Mouse (Mus musculus): ENCODE data around the gene Acaa1b.

Acaa1b gene

DNA sequence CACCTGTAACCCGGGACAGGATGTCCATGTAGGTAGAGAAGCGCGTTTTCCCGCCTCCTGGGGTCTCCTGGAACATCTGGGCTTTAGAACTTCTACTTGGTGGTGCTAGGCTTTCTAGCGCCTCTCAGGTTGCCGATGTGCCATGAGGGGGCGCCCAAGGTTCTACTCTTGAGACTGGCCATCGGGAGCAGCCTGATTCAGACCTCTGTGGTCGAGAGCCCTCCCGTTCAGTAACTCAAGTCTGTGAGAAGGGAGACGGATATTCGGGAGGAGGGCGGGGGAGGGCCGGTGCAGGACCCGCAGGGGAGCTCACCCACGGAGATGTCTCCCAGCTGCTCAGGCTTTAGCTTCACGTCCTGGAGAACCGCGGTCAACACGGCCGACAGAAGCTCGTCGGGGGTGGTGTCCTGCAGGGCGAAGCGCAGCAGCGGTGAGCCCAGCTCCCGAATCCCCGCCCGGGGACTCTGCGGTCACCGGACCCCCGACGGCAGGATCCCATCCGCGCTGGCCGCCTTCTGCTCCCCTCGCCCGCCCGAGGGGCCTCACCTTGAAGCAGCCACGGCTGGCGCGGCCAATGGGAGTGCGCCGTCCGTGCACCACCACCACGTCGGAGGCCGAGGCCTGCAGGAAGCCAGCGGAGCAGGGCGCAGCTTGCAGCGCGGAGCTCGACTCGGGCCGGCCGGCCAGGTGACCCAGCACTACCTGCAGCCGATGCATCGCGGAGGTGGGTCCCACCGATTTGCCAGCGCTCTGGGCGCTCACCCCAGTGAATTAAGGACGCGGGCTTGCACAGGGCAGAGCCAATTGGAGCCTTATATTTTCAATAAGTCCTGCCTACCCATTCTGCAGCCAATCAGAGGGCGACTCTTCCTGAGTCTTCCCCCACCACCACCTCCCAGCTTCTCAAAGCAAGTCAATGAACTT is at the start of gene Acaa1b:
Gene Acaa1b, minus strand, starts transcription at position 816 of the 924 bp plus-strand sequence.
- peak; percentile 52 to 76 for DNase-seq (ENCODE audit: low spot score in 2 of 2)

DNA sequence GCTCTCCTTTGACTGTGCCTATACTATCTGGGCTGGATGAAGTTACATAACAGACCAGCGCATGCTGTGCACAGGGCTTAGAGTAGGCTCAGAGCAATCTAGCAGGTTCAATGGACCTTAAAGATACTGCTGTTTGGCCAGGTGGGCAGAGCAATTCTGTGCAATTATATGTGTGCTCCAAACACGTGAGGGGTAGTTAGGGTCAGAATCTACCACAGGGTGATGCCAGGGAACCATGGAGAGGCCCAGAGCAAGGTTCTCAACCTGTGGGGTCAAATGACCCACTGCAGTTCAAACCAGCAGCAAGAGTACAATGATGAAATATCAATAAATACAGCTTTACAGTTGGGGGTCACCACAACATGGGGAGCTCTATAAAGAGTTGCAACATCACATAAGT is 49.8 kb upstream of the Acaa1b start:
- no peak for DNase-seq (ENCODE audit: low spot score in 2 of 2)

DNA sequence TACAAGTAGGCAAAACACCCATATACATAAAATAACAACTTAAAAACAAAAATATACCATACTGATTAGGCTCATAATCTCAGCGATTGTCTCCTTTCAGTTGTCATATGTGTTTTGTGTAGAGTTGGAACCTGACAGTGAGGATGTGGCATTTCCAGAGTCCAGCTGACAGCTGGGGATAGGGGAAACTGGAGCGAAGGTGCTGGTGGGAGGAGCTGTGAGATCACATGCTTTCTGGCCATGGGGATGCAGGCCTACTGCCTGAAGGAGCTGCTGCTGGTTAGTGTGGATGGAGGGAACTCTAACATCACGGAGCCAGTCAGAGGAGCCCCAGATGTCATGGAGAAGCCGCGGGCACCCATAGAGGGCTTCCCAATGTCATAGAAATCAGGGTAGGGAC is 48.9 kb upstream of the Acaa1b start:
- DNase-seq (ENCODE audit: low spot score in 2 of 2), result no peak

DNA sequence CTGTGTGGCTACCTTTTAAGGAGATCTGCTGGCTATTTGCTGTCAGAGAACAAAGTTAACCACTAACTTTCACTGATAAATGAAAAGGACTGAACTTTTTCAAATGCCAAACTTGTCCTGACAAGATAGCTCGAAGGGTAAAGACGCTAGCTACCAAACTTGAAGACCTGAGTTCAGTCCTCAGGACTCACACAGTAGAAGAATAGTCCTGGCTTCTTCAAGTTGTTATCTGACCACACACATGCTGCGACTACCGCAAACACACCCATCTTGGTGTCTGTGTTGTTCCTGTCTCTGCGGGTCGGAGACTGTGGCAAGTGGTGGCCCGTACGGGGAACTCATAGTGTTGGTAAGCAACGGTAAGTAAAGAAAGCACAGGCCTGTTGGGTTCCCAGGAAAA is 46.7 kb upstream of the Acaa1b start:
- no peak for DNase-seq (ENCODE audit: low spot score in 2 of 2)

DNA sequence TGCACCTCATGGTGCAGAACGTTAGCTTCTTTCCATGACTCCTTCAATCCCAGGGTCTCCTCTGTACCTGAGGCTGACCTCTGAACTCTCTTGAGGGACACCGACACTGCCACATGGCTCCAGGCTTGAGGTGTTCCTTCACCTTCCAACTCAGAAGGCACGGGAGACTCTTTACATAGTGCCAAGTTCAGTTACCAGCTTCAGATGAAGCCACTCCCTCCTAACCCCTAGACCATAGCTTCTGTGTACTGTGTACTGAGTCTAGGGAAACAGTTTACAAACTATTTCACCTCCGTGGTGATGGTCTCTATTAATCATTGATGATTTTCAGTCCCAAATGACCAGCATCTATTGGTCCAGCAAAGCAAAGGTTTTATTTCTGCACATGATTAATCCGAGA is 44.8 kb upstream of the Acaa1b start:
- DNase-seq (ENCODE audit: low spot score in 2 of 2), result no peak

DNA sequence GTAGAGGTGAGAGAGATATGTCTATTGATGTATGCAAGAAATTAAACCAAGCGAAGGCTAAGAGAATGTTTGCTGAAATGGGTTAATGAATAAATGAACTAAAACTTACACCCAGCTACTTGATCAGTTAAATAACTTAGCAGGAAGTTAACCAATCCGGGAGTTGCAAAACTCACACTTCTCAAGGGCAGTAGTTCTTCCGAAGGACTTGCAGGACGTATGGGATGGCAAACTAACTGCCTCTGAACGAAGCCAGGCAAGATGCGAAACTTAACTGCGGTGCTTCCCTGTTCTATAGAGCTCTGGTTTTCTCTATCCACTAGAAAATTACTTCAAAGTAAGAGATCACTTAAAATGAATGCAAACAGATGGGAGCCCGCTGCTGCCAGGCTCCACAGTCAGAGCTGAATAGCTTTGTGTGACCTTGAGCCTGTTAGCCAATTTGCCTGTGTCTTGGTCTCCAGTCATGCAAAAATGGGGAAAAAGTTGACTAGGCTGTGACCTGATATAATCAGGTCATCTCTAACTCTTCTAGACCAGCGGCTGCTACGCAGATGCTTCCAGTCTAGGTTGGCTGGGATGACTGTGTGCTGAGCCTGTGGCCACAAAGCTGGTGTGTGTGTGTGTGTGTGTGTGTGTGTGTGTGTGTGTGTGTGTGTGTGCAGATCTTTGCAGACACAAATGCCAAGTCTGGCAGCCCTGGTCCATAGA is 42.4 kb upstream of the Acaa1b start:
- no peak for DNase-seq (ENCODE audit: low spot score in 2 of 2)

DNA sequence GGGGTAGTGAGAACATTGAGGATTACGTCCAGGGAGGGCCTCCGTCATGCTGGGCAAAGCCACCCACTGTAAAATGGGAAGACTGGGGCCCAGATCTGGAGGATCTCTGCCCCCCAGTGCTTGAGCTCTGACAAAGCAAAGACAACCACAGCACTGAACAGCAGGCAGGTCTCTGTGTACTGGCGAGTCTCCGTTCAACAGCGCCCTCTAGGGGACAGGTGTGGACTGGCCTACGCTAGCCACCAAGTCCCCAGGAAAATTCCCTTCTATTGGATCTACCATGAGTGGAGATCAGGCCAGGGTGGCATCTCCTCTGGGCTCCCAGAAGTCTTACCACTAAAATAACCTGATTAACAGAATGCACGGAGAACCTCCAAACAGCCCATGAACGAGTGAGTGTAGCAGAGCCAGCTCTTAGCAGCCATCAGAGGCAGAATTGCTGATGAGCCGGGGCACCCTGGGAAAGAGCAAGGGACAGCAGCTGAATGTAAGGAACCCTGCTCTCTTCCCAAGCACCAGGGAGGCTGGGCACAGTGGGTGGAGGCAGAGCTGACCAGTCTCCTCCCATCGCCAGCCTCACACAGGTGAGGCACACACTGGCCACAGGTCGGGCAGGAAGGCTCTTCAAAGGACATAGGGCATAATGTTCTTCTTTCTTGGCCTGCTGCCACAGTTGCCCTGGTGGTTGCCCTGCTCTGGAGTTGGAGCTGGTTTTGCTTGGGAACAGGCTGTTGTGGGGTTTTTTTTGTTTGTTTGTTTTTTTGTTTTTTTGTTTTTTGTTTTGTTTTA is 35.5 kb upstream of the Acaa1b start:
- DNase-seq (ENCODE audit: low spot score in 2 of 2), result peak in 1 of 2 experiments; percentile 12

DNA sequence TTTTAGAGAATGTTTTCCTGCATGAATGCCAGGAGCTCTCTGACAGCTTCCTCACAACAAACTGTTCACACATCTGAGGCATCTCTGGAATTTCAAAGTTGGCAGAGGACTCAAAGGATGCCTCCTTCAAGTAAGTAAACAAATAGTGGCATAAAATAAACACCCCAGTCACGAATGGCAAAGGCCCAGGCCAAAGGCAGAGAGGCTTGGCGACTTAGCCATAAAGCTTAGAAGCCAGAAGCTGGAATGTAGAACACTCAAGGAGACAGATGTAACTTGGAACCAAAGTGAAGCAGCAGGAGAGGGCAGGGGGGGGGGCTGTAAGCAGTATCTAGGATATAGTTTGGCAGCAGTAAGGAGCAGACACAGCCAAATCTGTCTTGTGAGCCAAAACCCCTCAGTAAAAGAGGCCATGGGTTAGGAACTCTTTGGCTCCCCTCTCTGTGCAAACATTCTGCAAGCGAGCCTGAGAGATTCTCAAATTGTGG is 24.4 kb upstream of the Acaa1b start:
- peak; percentile 9 to 10 for DNase-seq (ENCODE audit: low spot score in 2 of 2)

DNA sequence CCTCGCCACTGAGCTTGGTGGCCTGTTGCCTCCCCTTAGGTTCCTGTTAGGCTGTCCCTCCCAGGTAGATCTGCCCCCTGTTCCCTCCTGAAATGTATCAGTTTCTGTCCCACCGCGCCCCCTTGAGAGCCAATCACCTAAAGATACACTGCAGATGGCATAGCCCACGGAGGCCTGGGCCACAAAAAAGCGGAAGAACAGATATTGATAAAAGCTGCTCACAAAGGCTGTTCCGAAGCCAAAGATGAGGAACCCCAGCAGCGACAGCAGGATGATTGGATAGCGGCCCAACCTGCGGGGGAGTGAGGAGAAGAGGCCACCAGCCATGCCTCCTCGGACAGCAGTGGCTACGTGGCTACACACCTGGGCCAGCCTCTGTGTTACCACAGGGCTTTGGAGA is 22.4 kb upstream of the Acaa1b start:
- DNase-seq (ENCODE audit: low spot score in 2 of 2), result no peak

DNA sequence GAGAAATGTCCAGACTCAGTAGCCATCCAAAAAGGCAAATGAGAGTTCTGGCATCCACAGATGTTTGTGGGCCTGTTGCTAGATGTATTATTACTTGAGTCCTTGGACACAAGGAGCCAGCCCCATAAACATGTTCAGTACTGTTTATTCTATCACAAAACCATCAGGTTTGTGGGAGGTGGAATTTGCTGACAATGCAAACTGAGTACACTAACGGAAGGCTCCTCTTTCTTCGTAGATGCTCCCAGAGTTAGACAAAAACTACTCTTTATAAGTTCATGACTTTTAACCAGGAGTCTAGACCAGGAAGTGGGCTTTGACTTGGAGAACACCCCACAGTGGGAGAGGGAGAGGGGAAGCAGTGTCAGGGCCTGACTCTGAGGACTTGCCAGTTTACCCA is 10.7 kb upstream of the Acaa1b start:
- no peak for DNase-seq (ENCODE audit: low spot score in 2 of 2)

DNA sequence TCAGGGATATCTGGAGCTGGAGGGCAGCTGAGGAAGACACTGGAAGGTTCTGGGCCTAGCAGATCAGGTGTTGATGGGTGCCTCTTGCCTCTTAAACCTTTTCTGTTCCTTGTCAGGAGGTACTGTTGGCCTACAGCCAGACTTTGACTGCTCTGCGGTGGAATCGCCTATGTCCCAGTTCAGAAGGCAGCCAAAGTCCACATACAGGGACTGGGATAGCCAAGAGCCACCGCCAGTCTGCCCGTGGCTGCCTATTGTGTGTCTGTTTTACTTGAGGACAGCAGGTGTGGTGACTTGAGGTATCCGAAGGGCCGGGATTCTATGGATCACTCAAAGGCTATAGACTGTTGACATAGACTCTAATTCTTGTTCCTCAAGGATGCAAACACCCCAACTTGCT is 8.7 kb upstream of the Acaa1b start:
- no peak for DNase-seq (ENCODE audit: low spot score in 2 of 2)

DNA sequence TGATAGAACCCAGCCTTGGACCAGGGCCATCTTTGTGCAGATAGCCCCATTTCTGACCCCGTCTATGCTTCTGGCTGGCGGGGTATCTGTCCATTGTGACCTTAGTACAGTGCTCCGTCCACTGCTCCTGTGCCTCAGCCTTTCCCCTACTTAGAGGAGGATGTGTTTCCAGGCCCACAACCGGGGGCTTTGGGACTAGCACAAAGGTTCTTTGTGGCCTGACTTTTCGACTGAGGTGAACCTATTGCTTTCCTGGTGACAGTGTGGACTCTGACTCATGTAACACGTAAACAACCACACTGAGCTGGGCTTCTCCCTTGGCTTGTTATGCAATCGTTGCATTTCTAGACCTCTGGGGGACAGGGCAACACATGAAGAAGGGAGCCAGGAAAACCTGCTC is 7.8 kb upstream of the Acaa1b start:
- DNase-seq (ENCODE audit: low spot score in 2 of 2), result no peak

DNA sequence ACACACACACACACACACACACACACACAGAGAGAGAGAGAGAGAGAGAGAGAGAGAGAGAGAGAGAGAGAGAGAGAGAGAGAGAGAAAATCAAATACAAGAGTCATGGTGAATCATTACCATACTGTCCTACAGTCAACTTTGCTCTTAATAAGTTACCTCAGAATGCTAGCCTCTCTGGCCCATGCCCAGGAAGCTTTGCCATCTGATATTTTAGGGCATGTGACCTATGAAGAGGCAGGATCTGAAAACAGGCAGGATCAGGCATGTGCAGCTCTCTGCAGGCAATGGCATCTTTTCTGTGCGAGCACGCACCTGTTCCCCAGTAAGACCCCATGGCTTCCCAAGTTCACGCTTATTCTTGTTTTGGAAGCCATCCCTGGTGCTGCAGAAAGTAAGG is 3.8 kb upstream of the Acaa1b start:
- no peak for DNase-seq (ENCODE audit: low spot score in 2 of 2)

DNA sequence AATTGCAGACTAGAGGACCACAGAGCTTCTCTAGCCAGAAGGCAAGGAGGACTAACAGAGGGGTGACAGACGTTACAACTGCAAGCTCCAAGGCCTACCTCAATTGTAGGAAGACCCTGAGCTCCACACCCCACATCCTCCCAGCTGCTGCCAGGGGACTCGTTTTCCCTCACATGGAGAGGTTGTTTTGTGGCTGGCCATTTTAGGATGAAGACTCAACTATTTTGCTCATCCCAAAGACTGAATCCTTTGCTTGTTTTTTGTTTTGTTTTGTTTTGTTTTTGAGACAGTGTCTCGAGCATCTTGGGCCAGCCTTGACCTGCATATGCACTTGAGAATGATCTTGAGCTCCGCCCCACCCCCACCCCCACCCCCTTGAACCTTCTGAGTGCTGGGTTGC is 2.0 kb upstream of the Acaa1b start, which contains the start of gene Gm47289:
Gene Gm47289, plus strand, starts transcription at position 301 of the 400 bp plus-strand sequence.
- no peak for DNase-seq (ENCODE audit: low spot score in 2 of 2)

DNA sequence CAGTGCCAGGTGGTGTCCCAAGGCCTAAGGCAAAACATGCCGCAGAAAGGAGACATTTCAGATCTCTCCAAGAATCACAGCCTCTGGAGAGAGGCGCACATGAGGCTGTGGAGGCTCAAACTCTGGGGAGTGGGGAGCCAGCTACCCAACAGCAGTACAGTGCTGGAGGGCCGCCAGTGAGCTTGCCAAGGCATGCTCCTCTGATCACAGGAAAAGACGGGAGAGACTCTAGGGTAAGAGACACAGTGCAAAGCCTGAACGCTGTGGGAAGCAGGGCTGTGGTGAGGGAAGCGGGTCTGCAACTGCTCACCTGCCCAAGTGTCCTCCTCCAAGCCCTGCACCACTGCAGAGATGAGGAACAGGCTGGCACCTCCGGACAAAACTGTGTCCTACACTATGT is 1.1 kb downstream of the Acaa1b start:
- DNase-seq (ENCODE audit: low spot score in 2 of 2), result no peak

DNA sequence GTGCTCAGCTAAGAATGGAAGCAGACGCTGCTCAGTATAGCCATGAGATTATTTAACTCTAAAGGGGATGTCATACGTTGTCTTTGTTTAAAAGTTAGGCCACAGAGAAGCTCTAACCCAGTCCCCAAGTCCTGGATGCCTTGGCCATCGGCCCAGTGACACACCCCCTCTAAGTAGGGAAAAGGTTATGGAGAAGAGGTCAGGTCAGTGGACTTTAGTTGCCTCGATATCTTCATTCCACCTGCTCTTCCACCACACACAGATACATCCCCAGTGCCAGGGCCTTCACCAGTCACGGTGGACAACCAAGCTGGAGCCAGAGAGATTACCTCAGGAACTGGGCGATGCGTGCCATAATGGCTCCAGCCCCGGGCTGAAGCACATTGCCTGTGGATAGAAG is 1.5 kb downstream of the Acaa1b start:
- no peak for DNase-seq (ENCODE audit: low spot score in 2 of 2)

DNA sequence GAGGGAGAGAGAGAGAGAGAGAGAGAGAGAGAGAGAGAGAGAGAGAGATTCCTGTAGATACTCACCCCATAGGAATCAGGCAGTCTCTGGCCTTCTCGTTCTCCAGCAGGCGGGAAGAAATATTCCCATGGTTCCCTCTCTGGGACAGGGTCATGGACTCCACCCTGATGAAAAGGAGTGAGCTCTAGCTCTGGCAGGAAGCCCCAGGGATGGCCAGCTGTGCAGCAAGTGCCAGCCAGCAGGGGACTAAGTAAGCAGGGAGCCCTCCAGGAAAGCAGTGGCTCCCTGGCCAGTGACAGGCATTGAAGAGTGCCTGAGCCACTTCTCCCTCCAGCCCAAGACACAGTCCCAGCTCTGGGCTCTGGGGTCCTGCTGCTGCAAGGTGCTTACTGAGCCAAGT is 5.1 kb downstream of the Acaa1b start:
- no peak for DNase-seq (ENCODE audit: low spot score in 2 of 2)

DNA sequence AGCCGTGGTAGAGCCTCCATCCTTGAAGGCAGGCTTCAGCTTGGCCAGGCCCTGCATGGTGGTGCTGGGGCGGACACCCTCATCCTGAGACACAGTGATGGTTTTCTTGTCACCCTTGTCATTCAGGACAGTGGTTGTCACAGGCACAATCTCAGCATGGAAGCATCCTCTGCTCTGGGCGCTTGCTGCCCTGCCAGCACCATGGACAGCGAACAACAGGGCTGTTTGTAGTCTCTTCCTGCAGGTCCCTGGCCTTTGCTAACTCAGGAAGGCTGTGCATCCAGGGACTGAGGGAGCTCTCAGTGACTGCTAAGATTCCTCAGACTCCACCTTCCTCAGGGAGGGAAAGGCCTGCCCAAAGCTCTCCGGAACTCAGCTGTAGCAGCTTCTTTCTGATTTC is 7.3 kb downstream of the Acaa1b start:
- no peak for DNase-seq (ENCODE audit: low spot score in 2 of 2)

DNA sequence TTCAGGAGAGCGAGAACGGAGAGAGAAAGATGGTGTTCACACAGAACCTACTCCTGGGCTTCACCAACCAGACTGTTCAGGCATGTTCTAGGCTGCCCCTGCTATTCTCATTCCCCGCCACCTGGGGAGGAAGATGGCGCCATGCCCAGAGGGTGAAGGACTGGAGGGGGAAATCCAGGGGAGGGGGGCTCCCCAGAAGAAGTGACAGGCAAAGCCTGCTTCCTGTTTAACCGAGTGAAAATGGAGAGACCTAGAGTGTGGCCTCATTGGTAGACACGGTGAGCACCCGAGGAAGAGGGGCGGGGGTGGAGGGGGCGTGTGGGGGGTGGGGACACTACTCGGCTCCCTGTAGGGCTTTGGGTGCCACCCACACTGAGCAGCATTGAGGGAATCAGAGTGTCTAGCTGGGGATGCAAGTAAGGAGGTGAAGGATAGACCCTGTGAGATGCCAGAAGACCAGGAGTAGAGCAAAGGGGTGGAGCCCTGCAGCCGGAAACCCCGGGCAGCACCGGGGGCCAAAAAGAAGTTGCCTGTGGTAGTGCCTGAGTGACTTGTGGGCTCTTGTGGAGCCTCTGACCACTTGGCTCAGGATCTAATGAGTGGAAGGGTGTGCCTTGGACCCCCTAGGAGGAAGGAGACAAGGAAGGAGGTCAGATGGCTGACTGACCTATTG is 10.7 kb downstream of the Acaa1b start:
- DNase-seq (ENCODE audit: low spot score in 2 of 2), result no peak

DNA sequence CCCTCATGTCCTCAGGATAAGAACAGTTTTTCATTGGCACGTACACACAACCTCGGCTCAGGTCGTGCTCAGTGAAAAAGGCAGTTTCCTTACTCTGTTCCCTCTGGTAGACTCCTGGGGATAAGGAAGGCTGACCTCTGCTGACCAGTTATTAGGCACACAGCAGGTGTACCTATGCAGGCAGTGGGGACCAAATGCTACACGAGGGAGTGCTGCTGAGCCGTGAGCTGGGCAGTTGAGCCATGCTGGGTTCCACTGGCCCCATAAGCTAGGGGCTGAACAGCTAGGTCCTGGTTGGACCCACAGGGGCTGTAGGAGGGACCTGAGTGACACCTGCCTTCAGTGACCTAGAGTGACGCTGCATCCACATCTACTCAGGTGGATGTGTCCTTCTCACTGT is 11.3 kb downstream of the Acaa1b start:
- no peak for DNase-seq (ENCODE audit: low spot score in 2 of 2)

DNA sequence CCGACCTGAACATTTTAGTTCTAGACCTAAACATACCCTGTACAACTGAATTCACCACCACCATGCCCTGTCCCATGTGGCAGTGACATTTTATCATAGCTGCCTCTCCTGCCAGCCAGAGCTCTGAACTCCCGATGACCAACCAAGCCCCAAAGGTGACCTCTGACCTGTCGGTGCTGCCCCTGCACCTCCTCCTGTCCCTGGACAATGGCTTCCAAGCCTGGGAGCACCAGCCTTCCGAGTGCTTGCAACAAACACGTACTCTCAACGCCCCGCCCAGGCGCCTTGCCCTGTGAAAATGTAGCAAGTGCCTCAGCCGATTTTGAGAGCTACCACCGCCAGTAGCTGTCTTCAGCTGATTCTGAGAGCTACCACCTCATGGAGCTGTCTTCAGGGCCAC is 11.8 kb downstream of the Acaa1b start:
- DNase-seq (ENCODE audit: low spot score in 2 of 2), result no peak

DNA sequence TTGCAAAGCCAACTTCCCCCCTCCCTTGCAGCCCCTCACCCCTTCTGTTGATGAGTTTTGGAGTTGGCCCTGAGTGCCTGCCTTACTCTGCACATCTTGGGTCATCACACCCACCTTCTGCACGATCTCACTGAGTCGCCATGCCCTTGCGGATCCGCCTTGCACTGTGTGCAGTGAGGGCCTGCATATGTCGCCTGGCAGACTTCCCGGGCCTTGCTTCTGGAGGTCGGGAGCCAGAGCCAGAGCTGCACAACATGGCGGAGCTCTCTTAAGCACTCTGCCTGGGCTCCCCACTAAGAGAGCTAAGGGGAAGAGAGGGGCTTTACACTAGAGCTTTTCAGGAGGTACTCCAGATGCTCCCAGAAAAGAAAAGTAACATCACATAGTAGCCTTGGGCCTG is 12.2 kb downstream of the Acaa1b start:
- no peak for DNase-seq (ENCODE audit: low spot score in 2 of 2)
